Mouse (Mus musculus) hindbrain, embryonic 12.5 days (tissue): ENCODE data around the gene Myo1h. TPM values are rescaled to one million over a fixed set of nuclear protein-coding genes. Genes with fewer than 3 reads are reported as not detected.

Experiments
- ATAC-seq: fragments of 200-750 bp; cut with Nextera tagmentation; 2 replicates; pipeline ENCODE4 v1.8.0; 2017; ENCODE audit warnings: moderate TSS enrichment; ENCODE audit not compliant: low FRiP score
- H3K27ac ChIP-seq: fragments of 300-500 bp; sonication (generic); 2 replicates; pipeline ENCODE4 v1.5.1; 2016; ENCODE audit warnings: mild to moderate bottlenecking
- H3K27me3 ChIP-seq: fragments of 300-500 bp; sonication (generic); 2 replicates; pipeline ENCODE4 v1.6.1; 2016; ENCODE audit warnings: mild to moderate bottlenecking
- H3K36me3 ChIP-seq: fragments of 300-500 bp; sonication (generic); 2 replicates; pipeline ENCODE4 v1.6.1; 2016; ENCODE audit warnings: mild to moderate bottlenecking
- H3K4me1 ChIP-seq: fragments of 300-500 bp; sonication (generic); 2 replicates; pipeline ENCODE4 v1.6.1; 2016
- H3K4me2 ChIP-seq: fragments of 300-500 bp; sonication (generic); replicated peaks from 2 replicates; pipeline ENCODE4 v1.6.1; 2016; ENCODE audit warnings: mild to moderate bottlenecking
- H3K4me3 ChIP-seq: fragments of 300-500 bp; sonication (generic); 2 replicates; pipeline ENCODE4 v1.5.1; 2016; ENCODE audit warnings: mild to moderate bottlenecking
- H3K9ac ChIP-seq: fragments of 300-500 bp; sonication (generic); 2 replicates; pipeline ENCODE4 v1.6.1; 2016; ENCODE audit warnings: mild to moderate bottlenecking, moderate library complexity
- H3K9me3 ChIP-seq: fragments of 300-500 bp; sonication (generic); replicated peaks from 2 replicates; pipeline ENCODE4 v1.6.1; 2016; ENCODE audit warnings: mild to moderate bottlenecking
- WGBS: fragments of 180-500 bp; shearing (Covaris S2); methylation state at CpG from one replicate; pipeline ENCODE4 v1.1.7; 2016; 5-methylcytosine and 5-hydroxymethylcytosine counted together
- polyA plus RNA-seq: library from polyadenylated mRNA; unstranded; fragments of >200 nt; fragmentation: Nextera tagmentation; extraction: Ambion mirVana; gene quantifications from 2 replicates; pipeline ENCODE4 v1.2.1, GENCODE M21; 2016

Myo1h gene
- polyA plus RNA-seq: 0.51 and 0.79 TPM in 2 replicates

DNA sequence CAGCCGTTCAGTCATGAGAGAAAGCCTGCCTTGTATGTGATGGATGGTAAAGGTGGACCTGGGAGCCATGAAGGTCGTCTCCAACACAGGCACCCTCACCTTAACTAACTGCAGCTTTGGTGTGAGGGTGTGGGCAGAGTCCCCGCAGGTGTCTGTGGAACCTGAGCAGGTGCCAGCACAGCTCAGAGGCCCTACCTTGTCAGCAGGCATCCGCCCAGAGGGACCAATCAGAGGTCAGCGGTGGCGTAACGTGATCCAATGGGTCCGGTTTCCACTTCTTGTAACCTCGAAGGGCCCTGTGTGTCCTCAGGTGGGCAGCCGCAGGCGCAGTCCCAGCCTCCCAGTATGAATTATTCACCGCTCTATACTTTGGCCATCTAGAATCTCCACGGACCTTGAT lies at the start of gene Myo1h:
TSS of gene Myo1h (plus strand) at position 293 of the 400 bp plus-strand sequence.
- ATAC-seq: no peak
- Histone ChIP-seq H3K4me1 (peaks cover 23% of the 10 kb centered on the region), H3K4me2 (no peak within 1 kb of the TSS), H3K4me3 (no peak within 1 kb of the TSS), H3K27ac (no peak within 1 kb of the TSS), H3K36me3 (no peaks in the 10 kb centered on the region), H3K27me3 (peaks cover 89% of the 10 kb centered on the region), H3K9ac (no peak within 1 kb of the TSS), H3K9me3 (no peaks in the 10 kb centered on the region)
- WGBS: 46% methylated on average over 13 of the region's 13 CpGs

- no peak overlapping the region for H3K4me2 ChIP-seq
- H3K27ac ChIP-seq: no peak overlapping the region
- H3K4me1 ChIP-seq: 0 out of 2 replicates have a peak, but pooled peaks cover 3% of the 10 kb centered on the region
- H3K9ac ChIP-seq: no peak overlapping the region
- H3K27me3 ChIP-seq: no peaks in the 10 kb centered on the region; the same call in 1 of the 2 replicates
- no peaks in the 10 kb centered on the region for H3K9me3 ChIP-seq
- 46% methylated on average over 14 of the region's 14 CpGs for WGBS
- ATAC-seq: no peak
- H3K4me3 ChIP-seq: no peak overlapping the region
- no peaks in the 10 kb centered on the region for H3K36me3 ChIP-seq
Measured at GRCm38 (mm10) chr5:114239737-114240136, 49.2 kb upstream of the Myo1h start.

DNA sequence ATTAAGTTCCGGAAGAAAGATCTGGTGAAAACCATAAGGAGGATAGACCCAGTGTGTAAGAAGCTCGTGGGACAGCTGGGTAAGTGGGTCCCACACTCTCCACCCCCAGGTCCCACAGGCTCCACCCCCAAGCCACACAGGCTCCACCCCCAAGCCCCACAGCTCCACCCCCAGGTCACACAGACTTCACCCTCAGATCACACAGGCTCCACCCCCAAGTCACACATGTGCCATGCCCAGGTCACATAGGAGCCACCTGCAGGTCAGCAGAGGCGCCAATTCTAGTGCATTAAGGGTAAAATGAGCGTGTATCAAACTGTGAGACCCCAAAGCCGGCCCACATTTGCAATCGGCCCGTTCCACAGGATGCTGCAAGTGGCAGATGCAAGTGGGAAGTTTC lies 42.5 kb upstream of the Myo1h start:
- 77% methylated on average over 7 of the region's 7 CpGs for whole genome bisulfite sequencing
- H3K9me3 ChIP-seq: no peaks in the 10 kb centered on the region
- no peak overlapping the region for H3K4me3 ChIP-seq
- no peak for ATAC-seq
- no peak overlapping the region for H3K9ac ChIP-seq
- H3K4me2 ChIP-seq: no peak overlapping the region
- H3K4me1 ChIP-seq: peaks cover 5% of the 10 kb centered on the region; the same call in 1 of the 2 replicates
- peaks cover 33% of the 10 kb centered on the region for H3K27me3 ChIP-seq
- H3K27ac ChIP-seq: no peak overlapping the region
- H3K36me3 ChIP-seq: no peaks in the 10 kb centered on the region

GRCm38 (mm10) chr5:114248174-114248589 lies 40.8 kb upstream of the Myo1h start:
- H3K27ac ChIP-seq: no peak overlapping the region
- WGBS: 17% methylated on average over 14 of the region's 14 CpGs
- H3K9me3 ChIP-seq: no peaks in the 10 kb centered on the region
- ATAC-seq: peak; percentile 69
- no peaks in the 10 kb centered on the region for H3K36me3 ChIP-seq
- peak overlapping the region; percentile 38 for H3K4me2 ChIP-seq
- no peak overlapping the region; the same call in 1 of the 2 replicates for H3K4me3 ChIP-seq
- peaks cover 46% of the 10 kb centered on the region for H3K27me3 ChIP-seq
- H3K9ac ChIP-seq: peak overlapping the region; percentile 47
- peaks cover 5% of the 10 kb centered on the region; the same call in 1 of the 2 replicates for H3K4me1 ChIP-seq

- no peaks in the 10 kb centered on the region for H3K9me3 ChIP-seq
Measured at GRCm38 (mm10) chr5:114259495-114259894, 29.5 kb upstream of the Myo1h start.

GRCm38 (mm10) chr5:114261494-114261893 lies 27.5 kb upstream of the Myo1h start:
- no peak overlapping the region for H3K9ac ChIP-seq
- peaks cover 21% of the 10 kb centered on the region for H3K4me1 ChIP-seq
- no peaks in the 10 kb centered on the region for H3K36me3 ChIP-seq
- H3K27me3 ChIP-seq: peaks cover 44% of the 10 kb centered on the region
- H3K9me3 ChIP-seq: no peaks in the 10 kb centered on the region
- no peak overlapping the region for H3K4me3 ChIP-seq
- no peak overlapping the region for H3K27ac ChIP-seq
- no peak overlapping the region for H3K4me2 ChIP-seq
- ATAC-seq: no peak

More at GRCm38 (mm10) chr5:114259495-114259894, 29.5 kb upstream of the Myo1h start:
- H3K4me2 ChIP-seq: no peak overlapping the region
- H3K27ac ChIP-seq: no peak overlapping the region
- H3K27me3 ChIP-seq: peaks cover 44% of the 10 kb centered on the region
- H3K4me3 ChIP-seq: no peak overlapping the region
- no peaks in the 10 kb centered on the region for H3K36me3 ChIP-seq
- ATAC-seq: no peak
- H3K4me1 ChIP-seq: peaks cover 14% of the 10 kb centered on the region
- WGBS: 82% methylated on average over 10 of the region's 10 CpGs
- no peak overlapping the region for H3K9ac ChIP-seq

DNA sequence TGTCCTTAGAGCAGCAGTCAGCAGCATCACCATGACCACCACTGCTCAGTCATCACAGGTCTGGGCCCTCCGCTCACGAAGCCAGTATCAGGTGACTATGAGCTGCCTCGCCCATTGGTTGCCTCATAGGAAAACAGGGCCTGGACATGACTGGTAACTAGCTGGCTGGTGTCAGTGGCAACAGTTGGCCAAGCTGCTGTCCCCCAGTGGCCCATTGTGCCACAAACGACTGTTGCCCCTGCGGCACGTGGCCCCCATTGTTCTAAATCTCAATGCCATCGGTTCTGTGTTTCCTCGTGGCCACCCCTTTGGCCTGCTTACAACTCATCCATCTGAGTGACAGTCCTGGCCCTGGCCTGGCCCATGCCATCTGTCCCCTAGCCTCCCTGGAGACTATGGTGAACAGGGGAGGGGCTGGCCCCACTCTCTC lies 24.9 kb upstream of the Myo1h start:
- H3K27ac ChIP-seq: no peak overlapping the region
- H3K9ac ChIP-seq: no peak overlapping the region
- H3K4me1 ChIP-seq: peaks cover 22% of the 10 kb centered on the region; the same call in 1 of the 2 replicates
- peak; percentile 87 for ATAC-seq
- 43% methylated on average over 8 of the region's 8 CpGs for WGBS
- H3K9me3 ChIP-seq: no peaks in the 10 kb centered on the region
- no peak overlapping the region for H3K4me3 ChIP-seq
- H3K4me2 ChIP-seq: no peak overlapping the region
- peaks cover 61% of the 10 kb centered on the region for H3K27me3 ChIP-seq
- no peaks in the 10 kb centered on the region for H3K36me3 ChIP-seq

DNA sequence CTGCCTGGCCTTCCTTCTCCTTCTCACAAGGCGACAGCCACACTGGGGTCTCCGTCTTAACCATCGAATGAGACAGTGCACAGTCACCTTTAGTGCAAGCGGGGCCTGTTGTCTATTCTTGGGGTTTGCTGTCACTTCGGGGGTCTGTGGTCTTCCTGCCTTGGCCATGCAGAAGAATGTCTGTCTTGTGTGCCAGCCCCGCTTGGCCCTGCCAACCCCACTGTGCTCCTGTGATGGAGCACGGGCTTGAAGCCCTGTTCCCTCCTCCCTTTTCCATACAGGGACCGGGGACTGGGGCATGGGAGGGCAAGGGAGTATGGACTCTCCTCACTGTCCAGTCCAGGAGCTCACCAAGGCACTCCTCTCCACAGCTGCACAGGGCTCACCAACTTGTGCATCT lies 24.2 kb upstream of the Myo1h start:
- Histone ChIP-seq H3K4me2 (no peak overlapping the region), H3K9me3 (no peaks in the 10 kb centered on the region), H3K27me3 (peaks cover 63% of the 10 kb centered on the region), H3K4me3 (no peak overlapping the region), H3K36me3 (no peaks in the 10 kb centered on the region), H3K4me1 (peaks cover 25% of the 10 kb centered on the region; the same call in 1 of the 2 replicates), H3K9ac (no peak overlapping the region), H3K27ac (no peak overlapping the region)
- 85% methylated on average over 8 of the region's 8 CpGs for WGBS
- no peak for ATAC-seq

DNA sequence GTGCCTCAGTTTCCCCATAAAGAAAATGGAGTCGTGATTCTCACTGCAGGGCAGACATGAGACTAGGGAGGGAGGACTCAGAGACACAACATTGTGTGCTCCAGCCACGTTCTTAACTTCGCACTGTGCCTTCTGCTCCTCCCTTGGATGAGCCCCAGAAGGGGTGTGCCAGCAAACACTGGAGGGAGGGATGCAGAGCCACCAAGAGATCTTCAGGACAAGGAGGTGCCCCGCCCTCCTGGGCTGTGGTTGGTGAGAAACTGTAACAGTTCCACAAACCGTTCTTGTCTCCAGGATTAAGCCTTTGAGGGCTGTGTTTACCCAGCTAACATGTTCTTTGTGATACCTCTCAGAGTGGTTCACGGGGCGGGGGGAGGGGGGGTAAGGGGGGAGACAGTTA lies 20.3 kb upstream of the Myo1h start:
- Histone ChIP-seq H3K36me3 (no peaks in the 10 kb centered on the region), H3K9ac (no peak overlapping the region), H3K9me3 (no peaks in the 10 kb centered on the region), H3K4me1 (peaks cover 34% of the 10 kb centered on the region), H3K27me3 (peaks cover 90% of the 10 kb centered on the region), H3K4me3 (no peak overlapping the region), H3K4me2 (no peak overlapping the region), H3K27ac (no peak overlapping the region)
- ATAC-seq: no peak
- 48% methylated on average over 7 of the region's 7 CpGs for WGBS

DNA sequence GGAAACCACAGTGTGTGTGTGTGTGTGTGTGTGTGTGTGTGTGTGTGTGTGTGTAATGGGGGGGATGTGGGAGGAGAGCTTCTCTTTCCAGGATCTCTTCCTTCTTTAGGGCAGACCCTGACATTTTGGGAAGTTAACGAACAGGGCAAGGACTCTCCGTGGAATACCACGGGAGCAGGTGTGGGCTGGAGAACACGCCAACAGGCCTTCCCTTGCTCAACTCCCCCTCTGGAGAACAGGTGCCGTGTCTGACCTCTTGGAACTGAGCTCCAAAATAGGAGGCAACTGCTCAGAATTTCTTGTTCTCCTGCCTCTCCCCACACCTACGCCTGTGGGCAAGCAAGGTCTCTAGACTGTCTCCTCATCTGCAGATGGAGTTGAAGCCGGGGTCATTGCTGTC lies 19.5 kb upstream of the Myo1h start:
- no peaks in the 10 kb centered on the region for H3K9me3 ChIP-seq
- H3K27me3 ChIP-seq: peaks cover 98% of the 10 kb centered on the region
- no peak for ATAC-seq
- WGBS: 66% methylated on average over 7 of the region's 7 CpGs
- no peak overlapping the region for H3K4me2 ChIP-seq
- H3K27ac ChIP-seq: no peak overlapping the region
- H3K4me1 ChIP-seq: peaks cover 36% of the 10 kb centered on the region
- H3K36me3 ChIP-seq: no peaks in the 10 kb centered on the region
- H3K9ac ChIP-seq: no peak overlapping the region
- no peak overlapping the region for H3K4me3 ChIP-seq

- Histone ChIP-seq H3K27ac (no peak overlapping the region), H3K4me2 (no peak overlapping the region), H3K9ac (no peak overlapping the region), H3K9me3 (no peaks in the 10 kb centered on the region), H3K36me3 (no peaks in the 10 kb centered on the region), H3K4me3 (no peak overlapping the region), H3K4me1 (peaks cover 35% of the 10 kb centered on the region), H3K27me3 (peaks cover 100% of the 10 kb centered on the region)
- ATAC-seq: no peak
- WGBS: 18% methylated on average over 12 of the region's 12 CpGs
Measured at GRCm38 (mm10) chr5:114269984-114270383, 19.0 kb upstream of the Myo1h start.

DNA sequence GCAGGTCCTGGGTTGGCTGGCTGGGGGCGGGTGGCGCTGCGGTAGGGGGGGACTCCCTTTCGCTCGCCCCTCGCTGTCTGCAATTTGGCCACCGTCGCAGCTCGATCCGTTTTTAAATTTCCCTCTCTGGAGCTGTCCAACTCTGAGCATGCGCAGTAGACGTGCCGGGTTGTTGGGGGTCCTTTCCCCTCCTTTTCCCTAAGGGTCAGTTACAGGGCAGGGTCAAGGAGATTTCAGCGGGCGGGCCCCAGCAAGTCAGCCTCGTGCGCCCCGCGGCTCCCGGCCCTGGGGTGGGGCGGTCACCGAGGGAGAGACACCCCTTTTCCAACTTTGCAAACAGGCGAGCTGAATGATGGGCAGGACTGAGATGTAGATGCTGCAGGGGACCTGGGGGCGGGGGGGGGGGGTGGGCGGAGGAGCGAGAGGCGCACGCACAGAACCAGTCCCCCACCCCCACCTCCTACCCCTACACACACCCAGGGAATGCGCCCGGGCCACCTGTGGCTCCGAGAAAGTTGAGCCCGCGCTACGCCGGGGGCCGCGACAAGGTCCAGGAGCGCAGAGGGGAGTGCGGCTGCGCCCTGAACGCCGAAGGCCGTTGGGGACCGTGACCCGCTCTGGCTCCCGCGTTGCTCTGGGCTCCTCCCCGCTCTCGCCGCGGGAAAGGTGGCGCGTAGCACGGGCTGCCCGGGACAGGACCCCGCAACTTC lies 15.1 kb upstream of the Myo1h start, which contains the start of gene Foxn4:
TSS of gene Foxn4 (minus strand) at position 115 of the 710 bp plus-strand sequence.
- Histone ChIP-seq H3K4me2 (peak within 1 kb of the TSS; percentile 62), H3K9me3 (no peaks in the 10 kb centered on the region), H3K36me3 (no peaks in the 10 kb centered on the region), H3K4me3 (peak within 1 kb of the TSS; percentile 38), H3K27ac (no peak within 1 kb of the TSS), H3K4me1 (peaks cover 37% of the 10 kb centered on the region), H3K27me3 (peaks cover 100% of the 10 kb centered on the region), H3K9ac (peak within 1 kb of the TSS; percentile 38; the same call in 1 of the 2 replicates)
- ATAC-seq: 0 out of 2 replicates have a peak, but pooled peaks have one; percentile 35
- 0% methylated on average over 49 of the region's 56 CpGs for WGBS

DNA sequence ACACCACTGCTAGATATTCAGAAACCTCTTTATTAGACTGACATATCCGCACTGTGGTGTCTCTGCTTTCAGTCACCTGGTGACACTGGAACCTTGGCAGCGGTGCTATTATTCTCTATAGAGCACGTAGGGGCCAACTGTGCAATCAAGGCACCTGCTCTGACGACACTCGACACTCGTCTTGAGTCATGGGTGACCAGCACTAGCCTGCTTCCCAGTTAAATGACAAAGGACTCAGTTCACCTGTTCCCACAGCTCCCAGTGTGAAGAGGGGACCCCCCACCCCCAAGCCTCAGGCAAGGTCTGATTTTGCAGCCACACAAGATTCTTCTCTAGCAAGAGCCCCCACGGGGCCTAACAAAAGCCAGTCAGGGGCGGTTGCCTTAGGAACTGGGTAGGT lies 13.6 kb upstream of the Myo1h start:
- H3K4me3 ChIP-seq: no peak overlapping the region
- H3K27ac ChIP-seq: no peak overlapping the region
- H3K27me3 ChIP-seq: peaks cover 86% of the 10 kb centered on the region
- H3K4me1 ChIP-seq: peaks cover 38% of the 10 kb centered on the region
- no peak for ATAC-seq
- H3K9me3 ChIP-seq: no peaks in the 10 kb centered on the region
- H3K9ac ChIP-seq: no peak overlapping the region
- H3K4me2 ChIP-seq: no peak overlapping the region
- no peaks in the 10 kb centered on the region for H3K36me3 ChIP-seq
- WGBS: 10% methylated on average over 8 of the region's 8 CpGs
